Mouse (Mus musculus): ENCODE measurements around the gene Prl6a1. TPM values are rescaled to one million over a fixed set of nuclear protein-coding genes. Genes with fewer than 3 reads are reported as not detected.

Gene Prl6a1
- total RNA-seq (2014; rRNA removed) (not detected in 2 replicates), polyA plus RNA-seq (2015; fragmentation: Nextera tagmentation; extraction: Ambion mirVana) (not detected in 2 replicates)

- ATAC-seq (ENCODE audit: low FRiP score): no peak
- no peak for TF ChIP-seq CTCF (IDR thresholded peaks at IDR 0.05)
- no peak within 1 kb of the TSS for H3K4me2 ChIP-seq (ENCODE audit: low read depth, low read length, poor library complexity, severe bottlenecking)
- DNase-seq (ENCODE audit: low spot score): no peak
- WGBS: 81% methylated on average over 7 of the region's 7 CpGs
- no peak within 1 kb of the TSS for H3K4me3 ChIP-seq (ENCODE audit: low read depth, low read length)
- H3K27me3 ChIP-seq (ENCODE audit: insufficient read depth, low read length): no peaks in the 10 kb centered on the region
- H3K9ac ChIP-seq (replicated peaks; ENCODE audit: low read length, poor library complexity, severe bottlenecking): no peak within 1 kb of the TSS
- H3K27ac ChIP-seq (ENCODE audit: low read depth, low read length): no peak within 1 kb of the TSS
- H3K4me1 ChIP-seq (ENCODE audit: insufficient read depth, low read length): no peaks in the 10 kb centered on the region
- no peaks in the 10 kb centered on the region for H3K36me3 ChIP-seq (ENCODE audit: insufficient read depth, low read length)
- H3K9me3 ChIP-seq (ENCODE audit: low read length): no peaks in the 10 kb centered on the region
Measured at GRCm38 (mm10) chr13:27312334-27313225, at the start of gene Prl6a1. Prl6a1 (plus strand) TSS chr13:27312627.

GRCm38 (mm10) chr13:27334989-27335388 is 22.6 kb downstream of the Prl6a1 start:
- no peaks in the 10 kb centered on the region for H3K27me3 ChIP-seq (ENCODE audit: insufficient read depth, low read length)
- H3K27ac ChIP-seq (ENCODE audit: low read depth, low read length): no peak overlapping the region
- no peaks in the 10 kb centered on the region for H3K9me3 ChIP-seq (ENCODE audit: low read length)
- TF ChIP-seq CTCF (IDR thresholded peaks at IDR 0.05): no peak
- 44% methylated on average over 1 of the region's 1 CpGs for WGBS
- no peak overlapping the region for H3K4me3 ChIP-seq (ENCODE audit: low read depth, low read length)
- H3K9ac ChIP-seq (replicated peaks; ENCODE audit: low read length, poor library complexity, severe bottlenecking): no peak overlapping the region
- H3K36me3 ChIP-seq (ENCODE audit: insufficient read depth, low read length): no peaks in the 10 kb centered on the region
- ATAC-seq (ENCODE audit: low FRiP score): no peak
- H3K4me2 ChIP-seq (ENCODE audit: low read depth, low read length, poor library complexity, severe bottlenecking): no peak overlapping the region
- DNase-seq (ENCODE audit: low spot score): no peak
- no peaks in the 10 kb centered on the region for H3K4me1 ChIP-seq (ENCODE audit: insufficient read depth, low read length)

- peak; percentile 2 for DNase-seq (ENCODE audit: low spot score)
- TF ChIP-seq CTCF (IDR thresholded peaks at IDR 0.05): no peak
- H3K4me1 ChIP-seq (ENCODE audit: insufficient read depth, low read length): no peaks in the 10 kb centered on the region
- WGBS: 71% methylated on average over 3 of the region's 3 CpGs
- H3K36me3 ChIP-seq (ENCODE audit: insufficient read depth, low read length): no peaks in the 10 kb centered on the region
- ATAC-seq (ENCODE audit: low FRiP score): no peak
- no peaks in the 10 kb centered on the region for H3K9me3 ChIP-seq (ENCODE audit: low read length)
- H3K4me2 ChIP-seq (ENCODE audit: low read depth, low read length, poor library complexity, severe bottlenecking): no peak overlapping the region
- no peak overlapping the region for H3K4me3 ChIP-seq (ENCODE audit: low read depth, low read length)
- no peak overlapping the region for H3K9ac ChIP-seq (replicated peaks; ENCODE audit: low read length, poor library complexity, severe bottlenecking)
- H3K27ac ChIP-seq (ENCODE audit: low read depth, low read length): no peak overlapping the region
- no peaks in the 10 kb centered on the region for H3K27me3 ChIP-seq (ENCODE audit: insufficient read depth, low read length)
Measured at GRCm38 (mm10) chr13:27342733-27343275, 30.4 kb downstream of the Prl6a1 start.

GRCm38 (mm10) chr13:27345373-27345772 is 32.9 kb downstream of the Prl6a1 start, which contains the start of gene Prl8a2:
Prl8a2 (plus strand) TSS chr13:27345673.
- 89% methylated on average over 2 of the region's 2 CpGs for WGBS

More at GRCm38 (mm10) chr13:27345373-27345772, 32.9 kb downstream of the Prl6a1 start, which contains the start of gene Prl8a2:
- TF ChIP-seq CTCF (IDR thresholded peaks at IDR 0.05): no peak
- Histone ChIP-seq H3K4me1 (ENCODE audit: insufficient read depth, low read length) (no peaks in the 10 kb centered on the region), H3K9me3 (ENCODE audit: low read length) (no peaks in the 10 kb centered on the region), H3K4me3 (ENCODE audit: low read depth, low read length) (no peak within 1 kb of the TSS), H3K36me3 (ENCODE audit: insufficient read depth, low read length) (no peaks in the 10 kb centered on the region), H3K9ac (replicated peaks; ENCODE audit: low read length, poor library complexity, severe bottlenecking) (no peak within 1 kb of the TSS), H3K27me3 (ENCODE audit: insufficient read depth, low read length) (no peaks in the 10 kb centered on the region), H3K4me2 (ENCODE audit: low read depth, low read length, poor library complexity, severe bottlenecking) (no peak within 1 kb of the TSS), H3K27ac (ENCODE audit: low read depth, low read length) (no peak within 1 kb of the TSS)
- DNase-seq (ENCODE audit: low spot score) (no peak), ATAC-seq (ENCODE audit: low FRiP score) (no peak)

Other genes starting within 250 kb of the Prl6a1 start
- not detected in 2 replicates for gene Prl3d1, start 218.4 kb upstream of the Prl6a1 start, total RNA-seq (2014; rRNA removed)
- gene Prl3d1, start 218.4 kb upstream of the Prl6a1 start, polyA plus RNA-seq (2015; fragmentation: Nextera tagmentation; extraction: Ambion mirVana): not detected in 2 replicates
- not detected in 2 replicates for gene Prl3d2, start 190.9 kb upstream of the Prl6a1 start, total RNA-seq (2014; rRNA removed)
- not detected in 2 replicates for gene Prl3d2, start 190.9 kb upstream of the Prl6a1 start, polyA plus RNA-seq (2015; fragmentation: Nextera tagmentation; extraction: Ambion mirVana)
- gene Prl3d3, start 155.8 kb upstream of the Prl6a1 start, total RNA-seq (2014; rRNA removed): not detected in 2 replicates
- not detected in 2 replicates for gene Prl3d3, start 155.8 kb upstream of the Prl6a1 start, polyA plus RNA-seq (2015; fragmentation: Nextera tagmentation; extraction: Ambion mirVana)
- not detected in 2 replicates for gene Prl3c1, start 116.0 kb upstream of the Prl6a1 start, total RNA-seq (2014; rRNA removed)
- not detected in 2 replicates for gene Prl3c1, start 116.0 kb upstream of the Prl6a1 start, polyA plus RNA-seq (2015; fragmentation: Nextera tagmentation; extraction: Ambion mirVana)
- gene Prl3b1, start 70.8 kb upstream of the Prl6a1 start, total RNA-seq (2014; rRNA removed): not detected in 2 replicates
- gene Prl3b1, start 70.8 kb upstream of the Prl6a1 start, polyA plus RNA-seq (2015; fragmentation: Nextera tagmentation; extraction: Ambion mirVana): not detected in 2 replicates
- not detected in 2 replicates for gene Prl3a1, start 53.2 kb upstream of the Prl6a1 start, total RNA-seq (2014; rRNA removed)
- not detected in 2 replicates for gene Prl3a1, start 53.2 kb upstream of the Prl6a1 start, polyA plus RNA-seq (2015; fragmentation: Nextera tagmentation; extraction: Ambion mirVana)
- not detected in 2 replicates for gene Prl8a2, start 33.0 kb downstream of the Prl6a1 start, total RNA-seq (2014; rRNA removed)
- gene Prl8a2, start 33.0 kb downstream of the Prl6a1 start, polyA plus RNA-seq (2015; fragmentation: Nextera tagmentation; extraction: Ambion mirVana): not detected in 2 replicates
- gene Prl2b1, start 78.2 kb downstream of the Prl6a1 start, total RNA-seq (2014; rRNA removed): not detected in 2 replicates
- gene Prl2b1, start 78.2 kb downstream of the Prl6a1 start, polyA plus RNA-seq (2015; fragmentation: Nextera tagmentation; extraction: Ambion mirVana): not detected in 2 replicates
- not detected in 2 replicates for gene Prl8a6, start 126.1 kb downstream of the Prl6a1 start, total RNA-seq (2014; rRNA removed)
- not detected in 2 replicates for gene Prl8a6, start 126.1 kb downstream of the Prl6a1 start, polyA plus RNA-seq (2015; fragmentation: Nextera tagmentation; extraction: Ambion mirVana)
- not detected in 2 replicates for gene Prl8a8, start 200.6 kb downstream of the Prl6a1 start, total RNA-seq (2014; rRNA removed)
- not detected in 2 replicates for gene Prl8a8, start 200.6 kb downstream of the Prl6a1 start, polyA plus RNA-seq (2015; fragmentation: Nextera tagmentation; extraction: Ambion mirVana)